9 mouse cellular contexts compared by ENCODE assay signal in the genomic region with DNA sequence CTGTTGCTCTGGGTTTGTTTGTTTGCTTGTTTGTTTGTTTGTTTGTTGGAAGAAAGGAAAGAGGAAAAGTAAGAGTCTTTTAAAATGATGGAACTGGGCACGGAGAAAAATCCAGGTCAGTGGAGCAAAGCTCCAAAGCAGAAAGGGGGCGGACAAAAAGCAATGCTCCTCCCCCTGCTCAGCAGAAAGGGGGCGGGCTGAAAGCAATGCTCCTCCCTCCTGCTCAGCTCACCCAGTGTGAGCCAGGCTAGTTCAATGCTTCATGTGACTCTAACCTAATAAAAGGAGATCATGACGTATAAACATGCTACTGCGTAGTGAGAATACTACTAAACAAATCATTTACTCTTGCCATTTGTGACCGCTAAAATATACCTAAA. TPM values are rescaled to one million over a fixed set of nuclear protein-coding genes. Genes with fewer than 3 reads are reported as not detected.
DNase-seq lines count a peak whose midpoint lies in the region; ATAC-seq lines count a peak whose summit lies in the region.
"Had no signal": no experiment of that assay in that cellular context is flagged by ENCODE, and none has a peak within 500 bp of the region (broad histone marks: within the 10 kb centered on the region; RNA-seq: fewer than 3 reads in every experiment).

No protein-coding gene starts in this region.

- no peak for DNase-seq in heart, postnatal 4 days
- peak; percentile 67 for DNase-seq in embryo, embryonic 11 days
- DNase-seq in cerebellum, postnatal 14 days = no peak
- DNase-seq in cerebellum, postnatal 4 days (ENCODE audit: low spot score in 2 of 2) = no peak
- no peak for DNase-seq in gastrocnemius, postnatal 10 days
- DNase-seq: cerebellum, postnatal 36 days had no signal

- H3K9ac ChIP-seq in heart, embryonic 15.5 days = no peak overlapping the region
- H3K9ac ChIP-seq in intestine, embryonic 15.5 days = no peak overlapping the region
- no peak overlapping the region for H3K9ac ChIP-seq in midbrain, embryonic 15.5 days

- no peak overlapping the region for H3K4me3 ChIP-seq in heart, embryonic 15.5 days
- no peak overlapping the region for H3K4me3 ChIP-seq in intestine, embryonic 15.5 days (replicated peaks)
- H3K4me3 ChIP-seq in midbrain, embryonic 15.5 days = peak overlapping the region; percentile 6; the same call in 1 of the 2 replicates

- 0 out of 2 replicates have a peak, but pooled peaks cover 10% of the 10 kb centered on the region for H3K4me1 ChIP-seq in heart, embryonic 15.5 days (replicated peaks)
- 0 out of 2 replicates have a peak, but pooled peaks cover 5% of the 10 kb centered on the region for H3K4me1 ChIP-seq in intestine, embryonic 15.5 days (replicated peaks)
- peaks cover 7% of the 10 kb centered on the region; the same call in 1 of the 2 replicates for H3K4me1 ChIP-seq in midbrain, embryonic 15.5 days

- ATAC-seq in heart, embryonic 15.5 days (replicated peaks; ENCODE audit: insufficient number of reproducible peaks, insufficient read depth, low FRiP score, low read depth) = no peak
- peak; percentile 51; the same call in 1 of the 2 replicates for ATAC-seq in intestine, embryonic 15.5 days
- ATAC-seq in midbrain, embryonic 15.5 days (replicated peaks) = no peak; the same call in 1 of the 2 replicates

- no peaks in the 10 kb centered on the region for H3K27me3 ChIP-seq in heart, embryonic 15.5 days
- H3K27me3 ChIP-seq in intestine, embryonic 15.5 days (replicated peaks) = no peaks in the 10 kb centered on the region
- no peaks in the 10 kb centered on the region for H3K27me3 ChIP-seq in midbrain, embryonic 15.5 days (replicated peaks)

- peak overlapping the region; percentile 26 for H3K4me2 ChIP-seq in heart, embryonic 15.5 days
- H3K4me2 ChIP-seq in intestine, embryonic 15.5 days (replicated peaks) = peak overlapping the region; percentile 40
- peak overlapping the region; percentile 30 for H3K4me2 ChIP-seq in midbrain, embryonic 15.5 days

- peak overlapping the region; percentile 51 for H3K27ac ChIP-seq in heart, embryonic 15.5 days
- no peak overlapping the region for H3K27ac ChIP-seq in intestine, embryonic 15.5 days
- peak overlapping the region; percentile 34; the same call in 1 of the 2 replicates for H3K27ac ChIP-seq in midbrain, embryonic 15.5 days

- 51% methylated on average over 6 of the region's 6 CpGs for WGBS in heart, embryonic 15.5 days
- WGBS in intestine, embryonic 15.5 days = 49% methylated on average over 6 of the region's 6 CpGs
- WGBS in midbrain, embryonic 15.5 days = 37% methylated on average over 6 of the region's 6 CpGs

- no peaks in the 10 kb centered on the region for H3K36me3 ChIP-seq in heart, embryonic 15.5 days
- H3K36me3 ChIP-seq in intestine, embryonic 15.5 days = no peaks in the 10 kb centered on the region
- H3K36me3 ChIP-seq in midbrain, embryonic 15.5 days (replicated peaks) = no peaks in the 10 kb centered on the region

- H3K9me3 ChIP-seq in heart, embryonic 15.5 days (replicated peaks) = no peaks in the 10 kb centered on the region
- H3K9me3 ChIP-seq in intestine, embryonic 15.5 days = no peaks in the 10 kb centered on the region
- no peaks in the 10 kb centered on the region for H3K9me3 ChIP-seq in midbrain, embryonic 15.5 days

RNA-seq across cellular contexts. Expression of a gene that starts 36.1 kb away (rescaled TPM):
- 0.19 and 0.30 TPM in 2 replicates for polyA plus RNA-seq in heart, embryonic 15.5 days (2015; fragmentation: Nextera tagmentation; extraction: Ambion mirVana)
- under 1 TPM; 0.31 to 0.72 TPM for total RNA-seq in heart, postnatal 4 days (2021)
- 2.4 TPM in 2 replicates for polyA plus RNA-seq in intestine, embryonic 15.5 days (2015; fragmentation: Nextera tagmentation; extraction: Ambion mirVana)
- polyA plus RNA-seq in midbrain, embryonic 15.5 days (2015; fragmentation: Nextera tagmentation; extraction: Ambion mirVana) = 12.0 and 14.6 TPM in 2 replicates
- total RNA-seq in gastrocnemius, postnatal 10 days (2021) = under 1 TPM; 0.14 to 0.29 TPM

RNA-seq across cellular contexts. Expression of a gene that starts 42.7 kb away (rescaled TPM):
- polyA plus RNA-seq in heart, embryonic 15.5 days (2015; fragmentation: Nextera tagmentation; extraction: Ambion mirVana) = 8.6 and 9.8 TPM in 2 replicates
- 10 to 100 TPM; 71.6 to 86.7 TPM for total RNA-seq in heart, postnatal 4 days (2021)
- polyA plus RNA-seq in intestine, embryonic 15.5 days (2015; fragmentation: Nextera tagmentation; extraction: Ambion mirVana) = 6.8 and 11.6 TPM in 2 replicates
- polyA plus RNA-seq in midbrain, embryonic 15.5 days (2015; fragmentation: Nextera tagmentation; extraction: Ambion mirVana) = 9.3 and 12.2 TPM in 2 replicates
- 10 to 100 TPM; 48.3 to 49.1 TPM for total RNA-seq in gastrocnemius, postnatal 10 days (2021)
